Mouse (Mus musculus) limb, embryonic 14.5 days (tissue): ENCODE results near the gene Aunip. TPM values are rescaled to one million over a fixed set of nuclear protein-coding genes. Genes with fewer than 3 reads are reported as not detected.

Experiments used
- ATAC-seq: fragments of 200-750 bp; cut with Nextera tagmentation; 2 replicates; pipeline ENCODE4 v1.8.0; 2017; ENCODE audit warnings: low read depth, moderate number of reproducible peaks, moderate TSS enrichment; ENCODE audit not compliant: low FRiP score
- DNase-seq: peaks from one replicate; pipeline ENCODE4 v3.0.0-alpha.2; 2015; ENCODE audit warnings: low spot score
- H3K27ac ChIP-seq: fragments of 300-500 bp; sonication (generic); replicated peaks from 2 replicates; pipeline ENCODE4 v1.5.1; 2014; ENCODE audit warnings: low read depth, mild to moderate bottlenecking, low read length, moderate library complexity, mixed read lengths
- H3K27me3 ChIP-seq: fragments of 300-500 bp; sonication (generic); 2 replicates; pipeline ENCODE4 v1.6.1; 2014; ENCODE audit warnings: low read length, mixed read lengths; ENCODE audit not compliant: control insufficient read depth, insufficient read depth
- H3K36me3 ChIP-seq: fragments of 300-500 bp; sonication (generic); 2 replicates; pipeline ENCODE4 v1.6.1; 2014; ENCODE audit warnings: mild to moderate bottlenecking, low read length, moderate library complexity, mixed read lengths; ENCODE audit not compliant: control insufficient read depth, insufficient read depth
- H3K4me1 ChIP-seq: fragments of 300-500 bp; sonication (generic); 2 replicates; pipeline ENCODE4 v1.6.1; 2014; ENCODE audit warnings: antibody characterized with exemption, low read length, mixed read lengths; ENCODE audit not compliant: control insufficient read depth, insufficient read depth
- H3K4me2 ChIP-seq: fragments of 300-500 bp; sonication (generic); replicated peaks from 2 replicates; pipeline ENCODE4 v1.6.1; 2014; ENCODE audit warnings: low read depth, mild to moderate bottlenecking, low read length, moderate library complexity; ENCODE audit not compliant: severe bottlenecking
- H3K4me3 ChIP-seq: fragments of 300-500 bp; sonication (generic); replicated peaks from 2 replicates; pipeline ENCODE4 v1.5.1; 2014; ENCODE audit warnings: low read length
- H3K9ac ChIP-seq: fragments of 300-500 bp; sonication (generic); 2 replicates; pipeline ENCODE4 v1.6.1; 2014; ENCODE audit warnings: mild to moderate bottlenecking, low read depth, low read length, moderate library complexity; ENCODE audit not compliant: severe bottlenecking
- H3K9me3 ChIP-seq: fragments of 300-500 bp; sonication (generic); 2 replicates; pipeline ENCODE4 v1.6.1; 2016; ENCODE audit warnings: low read length; ENCODE audit not compliant: control insufficient read depth
- POLR2A ChIP-seq: fragments of 200-500 bp; IDR thresholded peaks from 2 replicates; pipeline ENCODE4 v1.8.0; 2012; ENCODE audit warnings: inconsistent platforms, mild to moderate bottlenecking, moderate library complexity, borderline replicate concordance; ENCODE audit not compliant: insufficient read depth, insufficient read length; ENCODE audit errors: extremely low read depth
- WGBS: fragments of 180-500 bp; shearing (Covaris S2); extraction: QIAGEN DNeasy Blood & Tissue Kit; methylation state at CpG from one replicate; pipeline ENCODE4 v1.1.7; 2014; 5-methylcytosine and 5-hydroxymethylcytosine counted together
- polyA plus RNA-seq, 2 experiments: library from polyadenylated mRNA; depleted of rRNA in 1 of 2; stranded (reverse) in 1 of 2; unstranded in 1 of 2; fragments of >200 nt; fragmentation: Nextera tagmentation in 1 of 2; extraction: Ambion mirVana in 1 of 2; gene quantifications; 2 replicates each; pipeline versions ENCODE4 v1.2.1 to v1.2.3; 2012 to 2014

Aunip gene
- polyA plus RNA-seq, 2 experiments, result 3.5 to 10.3 TPM

- Histone ChIP-seq H3K4me3 (no peak overlapping the region), H3K9ac (no peak overlapping the region), H3K36me3 (no peaks in the 10 kb centered on the region), H3K4me1 (peaks cover 1% of the 10 kb centered on the region; the same call in 1 of the 2 replicates), H3K9me3 (no peaks in the 10 kb centered on the region), H3K4me2 (no peak overlapping the region), H3K27ac (no peak overlapping the region), H3K27me3 (no peaks in the 10 kb centered on the region)
- ATAC-seq (no peak), DNase-seq (no peak)
- 90% methylated on average over 15 of the region's 16 CpGs for WGBS
- no peak for TF ChIP-seq POLR2A
Measured at GRCm38 (mm10) chr4:134563624-134564023, 52.8 kb downstream of the Aunip start.

DNA sequence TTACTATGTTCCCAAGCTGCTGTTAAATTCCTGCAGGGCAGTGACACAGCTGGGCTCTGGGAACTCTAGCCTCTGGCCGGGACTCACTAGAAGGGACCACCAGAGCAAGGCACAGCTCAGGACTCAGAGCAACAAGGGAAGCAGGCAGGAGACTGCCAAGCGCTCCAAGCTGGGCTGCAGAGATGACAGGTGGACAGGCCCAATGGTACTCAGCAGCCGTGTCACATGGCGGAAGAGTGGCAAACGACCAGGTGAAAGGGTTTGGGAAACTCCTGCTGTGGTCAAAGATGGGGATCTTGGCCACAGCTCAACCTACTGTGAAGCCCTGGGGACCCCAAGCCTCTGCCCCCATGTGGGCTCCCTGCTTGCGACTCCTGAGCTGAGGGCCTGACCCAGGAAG is 53.3 kb downstream of the Aunip start:
- Histone ChIP-seq H3K4me1 (no peaks in the 10 kb centered on the region), H3K9ac (no peak overlapping the region), H3K9me3 (no peaks in the 10 kb centered on the region), H3K36me3 (no peaks in the 10 kb centered on the region), H3K4me3 (no peak overlapping the region), H3K27me3 (no peaks in the 10 kb centered on the region), H3K4me2 (no peak overlapping the region), H3K27ac (no peak overlapping the region)
- DNase-seq, result no peak
- TF ChIP-seq POLR2A, result no peak
- 75% methylated on average over 6 of the region's 6 CpGs for WGBS
- no peak for ATAC-seq

DNA sequence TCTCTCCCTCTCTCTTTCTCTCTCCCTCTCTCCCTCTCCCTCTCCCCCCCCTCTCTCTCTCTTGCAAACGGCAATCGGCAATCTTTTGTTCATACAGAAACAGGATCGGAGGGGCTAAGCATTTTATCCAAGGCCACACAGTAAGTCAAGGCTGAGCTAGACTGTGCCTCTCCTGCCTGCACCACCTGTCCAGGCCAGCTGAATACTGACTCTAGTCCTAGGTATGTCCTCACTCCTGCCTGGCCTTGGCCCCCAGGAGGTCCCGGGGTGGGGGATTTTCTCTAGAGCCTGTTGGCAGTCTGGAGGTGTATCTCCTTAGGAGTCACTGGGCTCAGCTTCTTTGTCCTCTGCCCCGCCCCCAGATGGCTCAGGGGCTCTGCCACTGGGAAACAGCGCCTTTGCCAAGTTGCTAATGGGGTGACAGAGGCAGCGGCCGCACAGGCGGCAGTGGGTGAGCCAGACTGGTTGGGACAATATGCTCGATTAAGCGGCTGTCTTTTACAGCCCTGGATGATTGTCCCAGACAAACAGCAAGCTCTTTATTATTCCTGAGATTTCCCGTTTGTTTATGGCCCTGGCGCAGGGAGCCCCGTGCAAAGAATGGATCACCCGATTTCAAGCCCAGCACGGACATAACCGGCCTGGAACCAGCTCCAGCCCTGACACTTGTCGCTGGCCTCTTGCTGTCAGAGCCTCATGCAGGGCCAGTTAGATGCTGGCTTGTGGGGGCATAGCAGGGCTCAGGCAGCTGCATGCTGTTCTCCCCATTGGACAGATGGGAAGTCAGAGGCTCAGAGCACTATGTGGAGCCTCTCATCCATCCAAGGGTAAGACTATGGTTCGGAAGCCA is 56.8 kb downstream of the Aunip start:
- H3K36me3 ChIP-seq, result no peaks in the 10 kb centered on the region
- H3K9me3 ChIP-seq, result no peaks in the 10 kb centered on the region
- H3K9ac ChIP-seq, result no peak overlapping the region
- no peak overlapping the region for H3K4me2 ChIP-seq
- no peak overlapping the region for H3K27ac ChIP-seq
- no peak overlapping the region for H3K4me3 ChIP-seq
- no peaks in the 10 kb centered on the region for H3K4me1 ChIP-seq
- DNase-seq (no peak), ATAC-seq (no peak)
- H3K27me3 ChIP-seq, result no peaks in the 10 kb centered on the region
- no peak for TF ChIP-seq POLR2A
- WGBS, result 33% methylated on average over 19 of the region's 19 CpGs

GRCm38 (mm10) chr4:134569205-134569604 is 58.4 kb downstream of the Aunip start:
- no peak for ATAC-seq
- Histone ChIP-seq H3K4me1 (no peaks in the 10 kb centered on the region), H3K9me3 (no peaks in the 10 kb centered on the region), H3K27ac (no peak overlapping the region), H3K4me2 (no peak overlapping the region), H3K27me3 (no peaks in the 10 kb centered on the region), H3K9ac (no peak overlapping the region), H3K4me3 (no peak overlapping the region), H3K36me3 (no peaks in the 10 kb centered on the region)
- DNase-seq, result no peak
- 80% methylated on average over 6 of the region's 6 CpGs for WGBS
- TF ChIP-seq POLR2A, result no peak

DNA sequence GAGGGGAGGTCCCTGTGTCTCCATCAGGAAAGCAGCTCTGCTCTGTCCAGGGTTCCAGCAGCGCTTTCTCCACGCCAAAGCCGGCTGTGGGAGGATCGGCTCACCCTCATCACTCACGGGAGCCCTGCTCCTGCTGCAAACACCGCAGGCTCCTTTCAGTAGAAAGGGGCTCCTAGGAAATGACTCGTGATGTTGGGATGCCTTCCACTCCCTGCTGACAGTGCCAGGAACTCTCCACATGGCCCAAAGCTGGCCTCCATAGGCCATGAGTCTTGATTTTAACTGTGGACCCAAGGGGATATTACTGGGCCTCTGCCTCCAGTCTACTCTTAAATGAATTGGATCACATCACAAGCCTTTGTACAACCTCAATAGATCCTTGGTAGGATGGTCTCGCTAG is 59.0 kb downstream of the Aunip start:
- no peaks in the 10 kb centered on the region for H3K9me3 ChIP-seq

More for the DNA sequence above, 59.0 kb downstream of the Aunip start:
- 70% methylated on average over 8 of the region's 8 CpGs for WGBS
- no peak overlapping the region for H3K27ac ChIP-seq
- no peak overlapping the region for H3K9ac ChIP-seq
- DNase-seq (no peak), ATAC-seq (no peak)
- H3K4me2 ChIP-seq, result no peak overlapping the region
- no peak for TF ChIP-seq POLR2A
- H3K27me3 ChIP-seq, result no peaks in the 10 kb centered on the region
- no peaks in the 10 kb centered on the region for H3K4me1 ChIP-seq
- no peak overlapping the region for H3K4me3 ChIP-seq
- no peaks in the 10 kb centered on the region for H3K36me3 ChIP-seq
